Mouse (Mus musculus) liver, postnatal 0 days (tissue): ENCODE data around the gene Gpbp1. TPM values are rescaled to one million over a fixed set of nuclear protein-coding genes. Genes with fewer than 3 reads are reported as not detected.
A peak's percentile ranks its signal among the peaks of the same experiment; 100 is the strongest.

ENCODE experiments used
- ATAC-seq: fragments of 200-750 bp; cut with Nextera tagmentation; 2 replicates; pipeline ENCODE4 v1.8.0; 2017; ENCODE audit warnings: mild to moderate bottlenecking, moderate library complexity
- DNase-seq: peaks from one replicate; pipeline ENCODE4 v3.0.0-alpha.2; 2016
- H3K27ac ChIP-seq: fragments of 300-500 bp; sonication (generic); 2 replicates; pipeline ENCODE4 v1.5.1; 2014; ENCODE audit warnings: antibody characterized with exemption, moderate library complexity, mild to moderate bottlenecking, low read depth
- H3K27me3 ChIP-seq: fragments of 300-500 bp; sonication (generic); 2 replicates; pipeline ENCODE4 v1.6.1; 2014; ENCODE audit warnings: low read length, control low read depth, mixed read lengths; ENCODE audit not compliant: insufficient read depth
- H3K36me3 ChIP-seq: fragments of 300-500 bp; sonication (generic); replicated peaks from 2 replicates; pipeline ENCODE4 v1.6.1; 2014; ENCODE audit warnings: mild to moderate bottlenecking, control low read depth, low read length, moderate library complexity, mixed read lengths; ENCODE audit not compliant: insufficient read depth
- H3K4me1 ChIP-seq: fragments of 300-500 bp; sonication (generic); 2 replicates; pipeline ENCODE4 v1.6.1; 2014; ENCODE audit warnings: antibody characterized with exemption, mild to moderate bottlenecking, control low read depth; ENCODE audit not compliant: insufficient read depth
- H3K4me2 ChIP-seq: fragments of 300-500 bp; sonication (generic); 2 replicates; pipeline ENCODE4 v1.6.1; 2014; ENCODE audit warnings: low read depth, mild to moderate bottlenecking, low read length, moderate library complexity, mixed read lengths
- H3K4me3 ChIP-seq: fragments of 300-500 bp; sonication (generic); 2 replicates; pipeline ENCODE4 v1.5.1; 2014; ENCODE audit warnings: low read depth, low read length
- H3K9ac ChIP-seq: fragments of 300-500 bp; sonication (generic); replicated peaks from 2 replicates; pipeline ENCODE4 v1.6.1; 2014; ENCODE audit warnings: mild to moderate bottlenecking, moderate library complexity
- H3K9me3 ChIP-seq: fragments of 300-500 bp; sonication (generic); 2 replicates; pipeline ENCODE4 v1.6.1; 2016; ENCODE audit warnings: mild to moderate bottlenecking, control low read depth, low read length, mixed read lengths
- CTCF ChIP-seq: sonication (generic); IDR thresholded peaks from 2 replicates; pipeline ENCODE4 v1.5.1; 2016; ENCODE audit warnings: antibody characterized with exemption, low read depth
- EP300 ChIP-seq: IDR thresholded peaks from 2 replicates; pipeline ENCODE4 v1.6.1; 2016; ENCODE audit warnings: antibody characterized with exemption, low read depth, mild to moderate bottlenecking
- WGBS: fragments of 180-500 bp; shearing (Covaris S2); extraction: QIAGEN DNeasy Blood & Tissue Kit; methylation state at CpG from one replicate; pipeline ENCODE4 v1.1.7; 2014; ENCODE audit not compliant: insufficient replicate concordance; 5-methylcytosine and 5-hydroxymethylcytosine counted together
- polyA plus RNA-seq: library from polyadenylated mRNA; unstranded; fragments of >200 nt; fragmentation: Nextera tagmentation; extraction: Ambion mirVana; gene quantifications from 2 replicates; pipeline ENCODE4 v1.2.1, GENCODE M21; 2015

The Gpbp1 gene
- polyA plus RNA-seq, 1 experiment from 2014 or later: 25.2 TPM

GRCm38 (mm10) chr13:111397061-111397460, 92.8 kb downstream of the Gpbp1 start:
- Histone ChIP-seq H3K4me3 (no peak overlapping the region), H3K4me1 (peaks cover 12% of the 10 kb centered on the region), H3K27me3 (no peaks in the 10 kb centered on the region), H3K9ac (no peak overlapping the region), H3K4me2 (peak overlapping the region; percentile 56), H3K27ac (no peak overlapping the region), H3K9me3 (no peaks in the 10 kb centered on the region), H3K36me3 (no peaks in the 10 kb centered on the region)
- DNase-seq: no peak
- 27% methylated on average over 7 of the region's 7 CpGs for WGBS
- TF ChIP-seq CTCF: no peak
- no peak for TF ChIP-seq EP300
- 0 out of 2 replicates have a peak, but pooled peaks have one; percentile 13 for ATAC-seq

GRCm38 (mm10) chr13:111395528-111395927, 94.4 kb downstream of the Gpbp1 start:
- peaks cover 12% of the 10 kb centered on the region for H3K4me1 ChIP-seq
- H3K27ac ChIP-seq: no peak overlapping the region
- no peak overlapping the region for H3K9ac ChIP-seq
- no peak for ATAC-seq
- no peaks in the 10 kb centered on the region for H3K9me3 ChIP-seq
- 76% methylated on average over 7 of the region's 7 CpGs for WGBS
- TF ChIP-seq CTCF (no peak), EP300 (no peak)
- no peak for DNase-seq
- H3K4me2 ChIP-seq: no peak overlapping the region
- H3K36me3 ChIP-seq: no peaks in the 10 kb centered on the region
- H3K4me3 ChIP-seq: no peak overlapping the region
- H3K27me3 ChIP-seq: no peaks in the 10 kb centered on the region

GRCm38 (mm10) chr13:111394904-111395303, 95.0 kb downstream of the Gpbp1 start:
- Histone ChIP-seq H3K9me3 (no peaks in the 10 kb centered on the region), H3K27me3 (no peaks in the 10 kb centered on the region), H3K4me3 (no peak overlapping the region), H3K4me2 (no peak overlapping the region), H3K9ac (no peak overlapping the region), H3K27ac (no peak overlapping the region), H3K36me3 (no peaks in the 10 kb centered on the region), H3K4me1 (peaks cover 12% of the 10 kb centered on the region)
- ATAC-seq (no peak), DNase-seq (no peak)
- TF ChIP-seq EP300 (no peak), CTCF (no peak)
- WGBS: 55% methylated on average over 4 of the region's 4 CpGs

GRCm38 (mm10) chr13:111394341-111394740, 95.6 kb downstream of the Gpbp1 start:
- Histone ChIP-seq H3K9me3 (no peaks in the 10 kb centered on the region), H3K27me3 (no peaks in the 10 kb centered on the region), H3K9ac (no peak overlapping the region), H3K4me2 (no peak overlapping the region), H3K4me1 (peaks cover 12% of the 10 kb centered on the region), H3K27ac (no peak overlapping the region), H3K36me3 (no peaks in the 10 kb centered on the region), H3K4me3 (no peak overlapping the region)
- no peak for TF ChIP-seq EP300
- TF ChIP-seq CTCF: no peak
- 86% methylated on average over 8 of the region's 8 CpGs for WGBS
- DNase-seq (no peak), ATAC-seq (no peak)

GRCm38 (mm10) chr13:111393426-111393825, 96.5 kb downstream of the Gpbp1 start:
- no peak for ATAC-seq
- Histone ChIP-seq H3K9me3 (no peaks in the 10 kb centered on the region), H3K27ac (no peak overlapping the region), H3K27me3 (no peaks in the 10 kb centered on the region), H3K4me3 (no peak overlapping the region), H3K4me2 (no peak overlapping the region), H3K9ac (no peak overlapping the region), H3K36me3 (no peaks in the 10 kb centered on the region), H3K4me1 (peaks cover 12% of the 10 kb centered on the region)
- DNase-seq: no peak
- WGBS: 79% methylated on average over 6 of the region's 6 CpGs
- no peak for TF ChIP-seq EP300
- no peak for TF ChIP-seq CTCF

- TF ChIP-seq EP300: no peak
- TF ChIP-seq CTCF: no peak
- Histone ChIP-seq H3K27ac (no peak overlapping the region), H3K4me1 (no peaks in the 10 kb centered on the region), H3K9me3 (no peaks in the 10 kb centered on the region), H3K4me3 (no peak overlapping the region), H3K4me2 (no peak overlapping the region), H3K9ac (no peak overlapping the region), H3K36me3 (no peaks in the 10 kb centered on the region), H3K27me3 (no peaks in the 10 kb centered on the region)
- DNase-seq (no peak), ATAC-seq (no peak)
- 72% methylated on average over 5 of the region's 5 CpGs for WGBS
These were observed 98.5 kb downstream of the Gpbp1 start for GRCm38 (mm10) chr13:111391426-111391825.

GRCm38 (mm10) chr13:111391011-111391410, 98.9 kb downstream of the Gpbp1 start:
- ATAC-seq (no peak), DNase-seq (no peak)
- H3K4me3 ChIP-seq: no peak overlapping the region
- H3K36me3 ChIP-seq: no peaks in the 10 kb centered on the region
- no peak for TF ChIP-seq EP300
- no peak for TF ChIP-seq CTCF
- H3K9me3 ChIP-seq: no peaks in the 10 kb centered on the region
- H3K4me1 ChIP-seq: no peaks in the 10 kb centered on the region
- no peaks in the 10 kb centered on the region for H3K27me3 ChIP-seq
- 68% methylated on average over 1 of the region's 1 CpGs for WGBS
- H3K4me2 ChIP-seq: no peak overlapping the region
- H3K27ac ChIP-seq: no peak overlapping the region
- H3K9ac ChIP-seq: no peak overlapping the region
